Mouse (Mus musculus) heart, postnatal 0 days (tissue): ENCODE measurements around the gene Tram2. TPM values are rescaled to one million over a fixed set of nuclear protein-coding genes. Genes with fewer than 3 reads are reported as not detected.
A peak's percentile ranks its signal among the peaks of the same experiment; 100 is the strongest.

ENCODE experiments used
- ATAC-seq: fragments of 200-750 bp; cut with Nextera tagmentation; 2 replicates; pipeline ENCODE4 v1.8.0; 2017; ENCODE audit warnings: low read depth, moderate number of reproducible peaks, moderate library complexity; ENCODE audit not compliant: insufficient read depth
- DNase-seq: peaks from one replicate; pipeline ENCODE4 v3.0.0-alpha.2; 2016; ENCODE audit warnings: low spot score
- H3K27ac ChIP-seq: fragments of 300-500 bp; sonication (generic); 2 replicates; pipeline ENCODE4 v1.5.1; 2014; ENCODE audit warnings: low read depth, mild to moderate bottlenecking
- H3K27me3 ChIP-seq: fragments of 300-500 bp; sonication (generic); 2 replicates; pipeline ENCODE4 v1.6.1; 2014; ENCODE audit warnings: low read length, mixed read lengths; ENCODE audit not compliant: control insufficient read depth, insufficient read depth
- H3K36me3 ChIP-seq: fragments of 300-500 bp; sonication (generic); replicated peaks from 2 replicates; pipeline ENCODE4 v1.6.1; 2014; ENCODE audit warnings: low read length, mixed read lengths; ENCODE audit not compliant: control insufficient read depth, insufficient read depth
- H3K4me1 ChIP-seq: fragments of 300-500 bp; sonication (generic); 2 replicates; pipeline ENCODE4 v1.6.1; 2014; ENCODE audit warnings: antibody characterized with exemption; ENCODE audit not compliant: control insufficient read depth, insufficient read depth
- H3K4me2 ChIP-seq: fragments of 300-500 bp; sonication (generic); 2 replicates; pipeline ENCODE4 v1.6.1; 2014; ENCODE audit warnings: low read depth, mild to moderate bottlenecking, low read length, moderate library complexity
- H3K4me3 ChIP-seq: fragments of 300-500 bp; sonication (generic); 2 replicates; pipeline ENCODE4 v1.5.1; 2014; ENCODE audit warnings: low read depth, low read length
- H3K9ac ChIP-seq: fragments of 300-500 bp; sonication (generic); replicated peaks from 2 replicates; pipeline ENCODE4 v1.6.1; 2014; ENCODE audit warnings: low read depth, low read length, mixed read lengths
- H3K9me3 ChIP-seq: fragments of 300-500 bp; sonication (generic); replicated peaks from 2 replicates; pipeline ENCODE4 v1.6.1; 2016; ENCODE audit warnings: low read length; ENCODE audit not compliant: control insufficient read depth
- CTCF ChIP-seq: IDR thresholded peaks from 2 replicates; pipeline ENCODE4 v1.5.1; 2016; ENCODE audit warnings: antibody characterized with exemption, control low read depth, low read depth
- EP300 ChIP-seq: IDR thresholded peaks from 2 replicates; pipeline ENCODE4 v1.6.1; 2016; ENCODE audit warnings: antibody characterized with exemption, low read depth
- WGBS: fragments of 180-500 bp; shearing (Covaris S2); extraction: QIAGEN DNeasy Blood & Tissue Kit; methylation state at CpG from one replicate; pipeline ENCODE4 v1.1.7; 2014; 5-methylcytosine and 5-hydroxymethylcytosine counted together
- polyA plus RNA-seq: library from polyadenylated mRNA; unstranded; fragments of >200 nt; fragmentation: Nextera tagmentation; extraction: Ambion mirVana; gene quantifications from 2 replicates; pipeline ENCODE4 v1.2.1, GENCODE M21; 2015
- total RNA-seq: library from RNA; depleted of rRNA; stranded (reverse); fragments of >200 nt; gene quantifications from 2 replicates; pipeline ENCODE4 v1.2.3, GENCODE M21; 2014; ENCODE audit warnings: low replicate concordance

The Tram2 gene
- total and polyA plus RNA-seq, 2 experiments from 2014 or later, result 2.4 TPM

DNA sequence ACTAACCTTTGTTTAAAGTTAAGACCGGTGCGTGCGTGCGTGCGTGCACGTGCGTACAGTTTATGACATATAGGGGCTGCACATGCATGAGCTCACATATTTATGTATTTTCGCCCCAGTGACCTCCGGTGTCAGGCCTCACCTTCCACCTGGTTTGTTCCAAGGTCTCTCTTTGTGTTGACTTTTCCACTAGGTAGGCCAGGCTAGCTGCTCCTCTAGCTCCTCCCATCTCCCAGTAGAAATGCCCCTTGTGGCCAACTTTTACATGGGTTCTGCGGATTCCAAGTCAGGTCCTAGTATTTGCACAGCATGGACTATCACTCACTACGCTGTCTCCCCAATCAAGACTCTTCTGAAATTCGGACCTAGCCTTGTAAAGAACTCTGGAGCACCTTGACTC lies 1.3 kb upstream of the Tram2 start:
- Histone ChIP-seq H3K4me3 (no peak overlapping the region), H3K4me1 (peaks cover 24% of the 10 kb centered on the region), H3K9me3 (no peaks in the 10 kb centered on the region), H3K27me3 (no peaks in the 10 kb centered on the region), H3K9ac (no peak overlapping the region), H3K4me2 (no peak overlapping the region), H3K36me3 (no peaks in the 10 kb centered on the region), H3K27ac (no peak overlapping the region)
- TF ChIP-seq EP300 (no peak), CTCF (no peak)
- ATAC-seq (no peak), DNase-seq (no peak)
- WGBS, result 94% methylated on average over 12 of the region's 12 CpGs

DNA sequence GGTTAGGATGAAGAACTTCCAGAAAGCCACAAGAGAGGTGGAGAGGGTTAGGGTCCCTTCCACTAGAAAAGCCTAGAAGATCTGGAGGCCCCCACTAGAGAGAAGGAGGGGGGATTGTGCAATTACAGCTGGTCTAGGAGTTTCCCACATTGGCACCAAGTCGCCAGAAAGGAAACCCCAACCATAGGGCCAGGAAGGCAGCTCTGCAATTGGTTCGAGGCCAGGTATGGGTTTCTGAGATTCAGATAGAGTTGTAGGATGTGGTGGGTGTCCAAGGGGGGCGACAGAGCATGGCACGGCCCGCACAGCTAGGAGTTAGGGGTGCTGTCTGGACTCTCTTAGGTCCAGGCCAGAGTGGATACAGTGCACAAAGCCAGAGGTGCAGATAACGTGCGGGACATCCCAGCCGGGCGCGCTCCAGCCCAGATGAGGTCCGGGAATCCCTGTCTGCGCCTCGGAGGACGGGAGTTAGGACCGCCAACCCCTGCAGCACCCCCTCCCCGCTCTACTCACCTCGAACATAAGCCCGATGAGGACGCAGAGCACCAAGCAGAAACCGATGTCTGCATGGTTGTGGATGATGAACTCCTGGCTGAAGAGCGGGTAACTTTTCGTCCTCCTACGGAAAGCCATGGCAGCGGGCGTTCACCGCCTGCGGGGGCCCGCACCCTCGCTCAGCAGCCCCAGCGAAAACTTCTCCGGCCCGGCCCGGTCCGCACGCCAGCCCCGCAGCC lies 381 bp downstream of the Tram2 start:
- TF ChIP-seq CTCF (no peak), EP300 (no peak)
- H3K36me3 ChIP-seq, result no peaks in the 10 kb centered on the region
- WGBS, result 3% methylated on average over 26 of the region's 36 CpGs
- peak overlapping the region; percentile 64 for H3K4me2 ChIP-seq
- peak overlapping the region; percentile 66 for H3K9ac ChIP-seq
- no peaks in the 10 kb centered on the region for H3K9me3 ChIP-seq
- H3K4me3 ChIP-seq, result peak overlapping the region; percentile 67
- peak overlapping the region; percentile 88 for H3K27ac ChIP-seq
- peak; percentile 24 for ATAC-seq
- H3K4me1 ChIP-seq, result peaks cover 42% of the 10 kb centered on the region
- H3K27me3 ChIP-seq, result no peaks in the 10 kb centered on the region
- no peak for DNase-seq

DNA sequence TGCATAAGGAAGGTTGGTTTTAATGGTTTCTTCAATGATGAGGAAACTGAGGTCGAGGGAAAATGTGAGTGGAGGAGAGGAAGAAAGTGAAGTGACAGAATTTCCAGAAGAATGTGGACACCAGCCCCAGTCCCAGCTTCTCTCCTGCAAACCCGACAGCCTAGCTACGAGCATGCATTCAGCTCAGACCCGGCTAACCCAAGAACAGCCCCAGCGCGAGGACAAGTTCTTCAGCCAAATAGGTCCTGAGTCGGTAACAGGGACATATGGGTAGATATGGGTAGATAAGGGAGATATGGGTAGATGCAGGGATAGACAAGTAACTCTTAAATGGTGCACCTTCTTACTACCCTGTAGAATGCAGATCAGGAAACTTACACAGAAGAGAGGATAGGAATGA lies 1.4 kb downstream of the Tram2 start:
- Histone ChIP-seq H3K4me2 (peak overlapping the region; percentile 64), H3K27me3 (no peaks in the 10 kb centered on the region), H3K36me3 (no peaks in the 10 kb centered on the region), H3K4me1 (peaks cover 49% of the 10 kb centered on the region), H3K4me3 (peak overlapping the region; percentile 67), H3K9me3 (no peaks in the 10 kb centered on the region), H3K9ac (no peak overlapping the region), H3K27ac (no peak overlapping the region)
- DNase-seq (no peak), ATAC-seq (no peak)
- WGBS, result 63% methylated on average over 7 of the region's 7 CpGs
- no peak for TF ChIP-seq CTCF
- TF ChIP-seq EP300, result no peak

DNA sequence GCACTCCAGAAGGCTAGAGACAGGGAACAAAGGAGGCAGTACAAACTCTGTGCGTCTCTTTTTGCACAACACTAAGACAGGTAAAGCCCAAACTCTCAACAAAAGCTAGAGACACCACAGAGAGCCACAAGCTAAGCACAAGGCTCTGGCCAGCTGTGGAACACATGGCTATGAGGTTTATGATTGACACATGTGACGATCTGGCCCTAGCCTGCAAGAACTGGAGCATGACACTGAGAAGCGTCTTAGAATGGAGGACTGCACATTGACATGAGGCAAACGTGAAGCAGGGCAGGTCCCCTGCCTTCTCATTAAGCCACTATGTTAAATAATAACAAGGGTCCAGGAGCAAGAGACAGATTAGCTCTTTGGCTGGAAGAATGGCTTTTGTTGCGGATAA lies 1.8 kb downstream of the Tram2 start:
- TF ChIP-seq CTCF (no peak), EP300 (no peak)
- 68% methylated on average over 5 of the region's 5 CpGs for WGBS
- peaks cover 52% of the 10 kb centered on the region for H3K4me1 ChIP-seq
- no peaks in the 10 kb centered on the region for H3K36me3 ChIP-seq
- H3K9me3 ChIP-seq, result no peaks in the 10 kb centered on the region
- DNase-seq (no peak), ATAC-seq (no peak)
- H3K9ac ChIP-seq, result no peak overlapping the region
- peak overlapping the region; percentile 67; the same call in 1 of the 2 replicates for H3K4me3 ChIP-seq
- no peak overlapping the region for H3K27ac ChIP-seq
- no peaks in the 10 kb centered on the region for H3K27me3 ChIP-seq
- peak overlapping the region; percentile 64 for H3K4me2 ChIP-seq

DNA sequence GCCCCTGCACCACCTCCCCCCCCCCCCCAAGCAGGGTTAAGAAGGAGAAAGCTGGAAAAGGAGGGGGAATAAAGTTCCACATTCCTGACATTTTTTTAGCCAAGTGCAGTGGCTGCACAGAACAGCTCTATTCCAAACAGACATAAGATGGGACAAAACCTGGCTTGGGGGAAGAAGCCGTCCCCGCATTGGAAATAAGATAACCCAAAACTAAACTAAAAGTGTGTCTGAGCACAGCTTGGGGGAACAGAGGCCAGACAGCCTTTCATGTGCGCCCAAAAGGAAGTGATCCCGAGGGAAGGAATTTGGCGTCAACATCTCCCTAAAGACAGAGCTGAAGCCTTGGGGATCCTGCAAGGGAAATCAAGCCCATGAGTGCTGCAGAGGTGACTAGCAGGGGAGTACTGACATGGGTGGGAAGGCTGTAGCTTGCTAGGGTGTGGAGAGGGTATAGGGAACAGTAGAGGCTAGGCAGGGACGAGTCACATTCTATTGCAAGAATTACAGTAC lies 3.0 kb downstream of the Tram2 start:
- 22% methylated on average over 6 of the region's 6 CpGs for WGBS
- H3K4me2 ChIP-seq, result peak overlapping the region; percentile 64
- no peaks in the 10 kb centered on the region for H3K9me3 ChIP-seq
- H3K36me3 ChIP-seq, result no peaks in the 10 kb centered on the region
- no peaks in the 10 kb centered on the region for H3K27me3 ChIP-seq
- no peak overlapping the region for H3K9ac ChIP-seq
- ATAC-seq, result no peak
- H3K27ac ChIP-seq, result peak overlapping the region; percentile 23; the same call in 1 of the 2 replicates
- peaks cover 52% of the 10 kb centered on the region for H3K4me1 ChIP-seq
- no peak for DNase-seq
- TF ChIP-seq CTCF, result no peak
- no peak for TF ChIP-seq EP300
- H3K4me3 ChIP-seq, result no peak overlapping the region
